Mouse (Mus musculus) testis, adult 2 months (tissue): ENCODE results near the gene Tead2.

Source experiments
- CTCF ChIP-seq: fragments of 200-500 bp; IDR thresholded peaks from 2 replicates; pipeline ENCODE4 v1.5.1; 2012; ENCODE audit warnings: low read depth, mild to moderate bottlenecking, inconsistent platforms, low read length, moderate library complexity; ENCODE audit not compliant: control insufficient read depth, insufficient read depth, insufficient replicate concordance
- POLR2A ChIP-seq: fragments of 200-500 bp; IDR thresholded peaks from 2 replicates; pipeline ENCODE4 v1.6.1; 2012; ENCODE audit warnings: low read depth, mild to moderate bottlenecking, inconsistent platforms, low read length, moderate library complexity; ENCODE audit not compliant: control insufficient read depth

GRCm38 (mm10) chr7:45189600-45189999, 26.0 kb upstream of the Tead2 start:
- TF ChIP-seq POLR2A (no peak), CTCF (no peak)
